Mouse (Mus musculus) CD4-positive, CD25-positive, alpha-beta regulatory T cell, adult 2 months (primary cell): ENCODE measurements at regions not wholly inside any gene's neighbourhood (a gene's known extent, or its start where the extent isn't known, plus 50 kb on each side); places are given as distances from the start of the nearest gene placed in this dataset.

Experiments
- DNase-seq: peaks from one replicate; pipeline ENCODE4 v3.0.0-alpha.2; 2012; ENCODE audit warnings: low read depth, low spot score

DNA sequence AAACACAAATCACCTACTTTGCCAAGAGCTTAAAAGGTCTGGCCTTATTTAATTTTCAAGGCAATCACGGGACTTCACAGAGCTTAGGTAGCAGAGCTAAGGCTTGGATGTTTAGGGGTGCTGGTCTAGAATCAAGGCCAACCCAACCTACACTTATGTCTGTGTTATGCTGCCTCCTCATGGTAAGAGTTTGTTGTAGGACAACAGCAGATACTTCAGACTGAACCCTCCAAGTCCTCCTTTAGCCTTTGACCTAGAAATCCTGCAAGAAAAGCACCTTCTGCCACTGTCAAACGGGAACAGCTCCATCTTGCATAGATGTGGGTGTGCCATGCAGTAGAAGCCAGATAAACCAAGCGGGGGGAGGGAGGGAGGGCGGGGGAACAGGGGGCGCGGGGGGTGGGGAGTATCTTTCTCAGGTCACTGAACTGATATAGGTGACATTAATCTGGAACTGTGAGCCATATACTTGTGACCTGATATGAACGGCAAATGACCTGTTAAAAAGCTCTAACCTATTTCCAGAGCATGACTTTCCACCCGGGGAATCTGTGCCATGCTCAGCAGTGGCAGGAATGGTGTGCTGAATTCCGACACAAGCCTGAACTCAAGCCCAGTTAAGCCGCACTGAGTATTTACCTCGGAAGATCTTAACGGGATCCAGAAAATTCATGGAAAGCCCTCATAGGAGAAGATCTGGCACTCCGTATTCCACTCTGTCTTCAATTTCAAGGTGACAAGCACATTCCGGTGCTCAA lies 838.3 kb downstream of the Gsdmc2 start:
- peak; percentile 57 for DNase-seq

DNA sequence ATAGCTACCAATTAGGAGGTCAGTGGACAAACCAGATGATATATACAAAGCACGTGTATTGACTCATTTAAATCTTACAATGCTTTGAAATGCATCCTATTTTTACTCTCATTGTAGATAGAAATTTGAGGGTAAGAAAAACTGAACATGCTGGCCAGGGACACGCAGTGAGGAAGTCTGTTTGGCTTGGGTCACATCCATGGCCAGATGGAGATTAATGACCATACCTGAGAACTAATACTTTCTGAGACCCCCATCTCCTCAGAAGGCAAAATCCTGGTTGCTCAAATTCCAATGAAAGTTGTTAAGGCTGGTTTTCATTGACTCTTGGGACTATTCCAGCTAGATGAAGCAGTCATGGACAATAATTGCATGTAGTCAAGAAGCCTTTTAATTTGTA lies 850.3 kb downstream of the Gsdmc2 start:
- no peak for DNase-seq

DNA sequence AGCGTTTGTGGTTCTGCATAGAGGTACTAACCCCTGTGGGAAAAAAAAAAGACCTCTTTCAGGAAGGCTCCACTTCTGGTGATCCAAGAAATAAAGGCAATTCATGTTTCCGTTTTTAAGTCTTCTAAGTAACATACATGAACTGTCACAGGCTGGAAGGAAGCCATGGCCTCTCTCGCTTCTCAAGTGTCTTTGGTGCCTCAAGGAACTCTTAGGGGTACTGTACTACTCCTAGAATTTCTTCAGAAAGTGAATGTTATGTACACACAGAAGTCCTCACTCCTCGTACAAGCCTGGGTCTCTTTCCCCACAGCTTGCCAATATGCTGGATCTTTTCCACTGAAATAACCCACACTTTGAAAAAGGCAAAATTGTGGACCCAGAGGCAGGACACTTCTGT lies 858.1 kb downstream of the Gsdmc2 start:
- DNase-seq: no peak

DNA sequence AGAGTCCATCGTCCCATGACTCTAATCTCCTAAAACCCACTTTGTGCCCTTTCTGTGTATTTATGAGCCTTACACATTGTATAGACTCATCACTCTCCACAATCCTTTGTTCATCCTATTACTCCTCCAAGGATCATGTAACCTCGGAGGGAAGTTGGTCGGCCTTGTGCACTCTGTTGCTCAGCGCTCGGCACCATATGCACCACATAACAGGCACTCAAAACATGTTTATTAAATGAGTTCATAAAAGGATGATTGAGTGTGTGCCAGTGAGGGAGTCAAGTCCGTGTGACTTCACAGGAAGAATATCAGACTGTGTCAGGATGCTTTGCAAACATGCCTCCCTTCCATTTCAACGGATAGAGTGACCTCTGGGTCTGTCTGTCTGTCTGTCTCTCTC lies 858.8 kb downstream of the Gsdmc2 start:
- no peak for DNase-seq

DNA sequence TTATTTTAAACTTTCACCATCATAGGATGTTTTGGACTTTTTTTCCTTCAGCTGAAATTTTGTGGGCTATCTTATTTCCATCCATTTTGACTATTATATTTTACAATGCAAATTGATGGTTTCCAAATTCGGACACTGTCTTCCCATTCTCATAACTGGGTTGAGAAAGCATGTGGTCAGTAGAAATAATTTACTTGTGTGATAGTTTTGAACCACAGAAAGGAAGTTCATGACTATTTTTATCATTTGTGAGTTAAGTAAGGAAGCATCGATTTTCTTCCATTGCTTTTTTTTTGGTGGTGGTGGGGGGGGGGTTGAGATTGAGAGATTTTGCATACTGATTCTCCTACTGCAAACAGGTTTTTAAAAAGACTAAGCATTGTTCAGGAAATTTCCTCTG lies 874.4 kb downstream of the Gsdmc2 start:
- DNase-seq: no peak

DNA sequence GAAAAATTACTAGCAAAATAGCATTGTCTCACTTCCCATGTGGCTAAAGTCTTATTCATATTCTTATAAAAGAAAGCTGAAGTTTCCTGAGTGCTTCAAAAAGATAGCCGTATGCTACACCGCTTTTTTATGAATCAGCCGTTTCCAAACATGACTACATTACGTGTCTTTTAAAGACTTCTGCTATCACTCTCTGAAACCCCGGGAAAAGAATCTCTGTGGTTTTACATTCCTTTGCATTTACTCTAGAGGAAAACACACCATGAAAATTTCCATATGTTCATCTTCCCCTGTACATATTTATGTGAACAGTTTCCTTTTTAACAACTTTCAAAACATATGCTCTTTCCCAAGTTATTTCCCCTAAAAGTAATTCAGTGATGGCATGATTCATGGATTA lies 882.3 kb downstream of the Gsdmc2 start:
- DNase-seq: no peak

DNA sequence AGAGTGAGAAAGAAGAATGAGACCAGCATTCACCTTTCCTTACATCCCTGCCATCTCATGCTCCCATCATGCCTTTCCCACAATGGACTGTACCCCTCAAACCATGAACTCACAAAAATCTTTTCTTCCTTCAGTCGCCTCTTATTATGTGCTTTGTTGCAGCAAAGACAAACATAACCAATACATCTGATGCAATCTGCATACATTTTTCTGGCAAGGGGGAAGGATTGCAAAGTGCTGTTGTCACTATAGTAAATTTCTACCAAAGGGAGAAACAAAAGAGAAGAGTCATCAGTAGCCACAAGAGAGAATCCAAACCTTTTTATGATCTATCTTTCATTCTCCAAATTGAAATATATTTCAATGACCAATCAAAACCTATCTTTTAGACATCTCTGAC lies 884.4 kb downstream of the Gsdmc2 start:
- DNase-seq: no peak

DNA sequence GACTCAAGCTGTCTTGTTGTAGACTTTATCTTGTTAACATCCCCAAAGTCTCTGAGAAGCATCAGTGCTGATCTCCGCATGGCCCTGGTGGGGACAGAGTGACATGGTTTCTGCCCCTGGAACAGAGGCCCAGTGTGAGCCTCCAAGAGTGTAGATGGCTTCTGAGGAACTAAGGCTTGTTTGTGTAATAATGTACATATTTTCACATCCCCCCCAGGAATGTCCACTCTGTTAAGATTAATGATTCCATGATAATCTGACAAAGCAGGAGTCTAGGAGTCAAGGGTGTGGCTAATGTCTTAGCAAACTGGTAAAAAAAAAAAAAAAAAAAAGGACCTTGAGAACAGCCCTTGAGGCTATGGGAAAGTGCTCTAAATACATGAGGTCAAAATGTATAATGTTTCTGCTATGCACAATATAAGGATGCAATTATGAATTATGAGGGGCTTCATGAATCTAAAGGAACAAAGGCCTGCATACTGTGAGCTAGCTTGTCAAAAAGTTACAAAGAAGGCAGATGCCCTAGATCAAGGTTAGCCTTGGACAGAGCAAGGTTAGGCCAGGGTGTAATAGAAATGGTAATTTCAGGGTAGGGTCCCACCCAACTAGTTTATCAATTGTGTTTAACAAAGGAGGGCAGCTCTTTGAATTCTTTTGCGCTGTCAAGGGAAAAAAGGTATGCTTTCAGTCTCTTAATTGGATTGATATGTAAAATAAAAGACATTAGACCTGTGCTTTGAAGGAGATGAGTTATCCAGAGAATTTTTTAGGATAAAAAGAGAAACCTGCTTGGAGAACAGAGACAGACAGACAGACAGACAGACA lies 886.3 kb downstream of the Gsdmc2 start:
- no peak for DNase-seq

DNA sequence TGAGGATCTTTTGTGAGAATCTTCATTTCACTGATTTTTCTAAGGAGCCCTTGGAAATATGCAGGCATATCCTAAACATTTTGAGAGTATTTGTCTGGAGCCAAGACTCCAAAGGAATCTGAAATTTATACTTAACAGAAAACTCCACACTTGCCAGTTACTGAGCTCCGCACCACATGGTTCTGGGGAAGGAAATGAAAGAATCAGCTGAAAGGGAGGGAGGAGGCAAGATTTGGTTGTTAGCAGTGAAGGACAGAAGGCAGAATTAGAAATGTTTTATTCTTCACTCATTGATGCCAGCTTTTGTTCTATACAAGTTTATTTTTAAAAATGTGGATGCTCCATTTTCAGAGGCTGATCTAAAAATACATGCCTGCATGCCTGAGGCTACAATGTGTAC lies 890.1 kb downstream of the Gsdmc2 start:
- no peak for DNase-seq

DNA sequence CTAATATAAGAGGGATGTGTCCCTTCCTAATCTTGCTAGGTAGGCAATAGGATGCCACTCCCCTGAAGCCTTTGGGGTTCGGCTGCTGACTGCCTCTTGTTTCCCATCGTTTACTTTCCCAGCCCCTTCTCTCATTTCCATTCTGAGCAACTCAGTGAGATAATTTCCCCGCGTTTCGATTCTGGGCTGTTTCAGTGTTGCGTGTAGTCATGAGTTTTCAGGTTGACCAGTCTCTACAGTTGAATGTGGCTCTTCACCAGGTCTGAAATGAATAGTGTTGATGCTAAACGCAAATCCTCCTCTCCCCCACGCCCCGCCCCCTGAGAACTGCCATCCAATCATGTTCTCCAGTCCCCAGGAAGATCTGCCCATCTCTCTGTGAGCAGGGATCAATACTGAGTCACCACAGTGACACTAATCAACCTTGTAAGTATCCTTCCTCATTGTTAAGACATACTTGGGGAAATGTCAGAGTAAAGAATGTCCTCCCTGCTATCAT lies 890.6 kb downstream of the Gsdmc2 start:
- DNase-seq: no peak

DNA sequence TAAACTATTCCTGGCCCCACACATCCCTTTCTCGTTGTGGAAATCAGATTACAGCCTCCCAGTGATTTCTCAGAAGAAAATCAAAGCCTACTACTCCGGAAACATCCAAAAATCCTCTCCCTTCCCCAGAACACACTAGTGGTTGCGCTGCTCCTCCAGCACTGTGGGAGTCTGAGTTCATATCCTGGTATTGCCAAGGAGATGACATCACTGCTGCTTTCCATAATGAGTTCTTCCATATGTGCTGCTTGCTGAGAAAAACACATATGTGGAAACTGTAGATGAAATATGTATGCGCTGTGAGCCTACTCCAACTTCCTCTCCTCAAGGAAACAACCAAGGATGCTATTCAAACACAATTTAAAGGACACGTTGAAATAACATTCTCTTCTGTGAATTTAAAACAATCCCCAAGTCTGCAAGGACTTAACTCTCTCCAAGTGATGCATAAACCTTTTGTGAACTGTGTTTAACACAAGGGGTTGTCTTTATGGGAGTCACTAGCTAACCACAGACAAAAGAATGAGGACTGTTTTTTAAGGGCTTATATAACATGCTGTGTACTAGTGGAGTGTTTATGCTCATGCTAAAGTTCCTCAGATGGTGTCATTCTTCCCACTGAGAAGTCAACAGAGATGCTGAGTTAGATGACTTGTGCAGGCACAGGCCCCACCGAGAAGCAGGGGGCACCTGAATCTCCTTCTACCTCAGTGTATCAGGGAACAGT lies 891.6 kb downstream of the Gsdmc2 start:
- no peak for DNase-seq

DNA sequence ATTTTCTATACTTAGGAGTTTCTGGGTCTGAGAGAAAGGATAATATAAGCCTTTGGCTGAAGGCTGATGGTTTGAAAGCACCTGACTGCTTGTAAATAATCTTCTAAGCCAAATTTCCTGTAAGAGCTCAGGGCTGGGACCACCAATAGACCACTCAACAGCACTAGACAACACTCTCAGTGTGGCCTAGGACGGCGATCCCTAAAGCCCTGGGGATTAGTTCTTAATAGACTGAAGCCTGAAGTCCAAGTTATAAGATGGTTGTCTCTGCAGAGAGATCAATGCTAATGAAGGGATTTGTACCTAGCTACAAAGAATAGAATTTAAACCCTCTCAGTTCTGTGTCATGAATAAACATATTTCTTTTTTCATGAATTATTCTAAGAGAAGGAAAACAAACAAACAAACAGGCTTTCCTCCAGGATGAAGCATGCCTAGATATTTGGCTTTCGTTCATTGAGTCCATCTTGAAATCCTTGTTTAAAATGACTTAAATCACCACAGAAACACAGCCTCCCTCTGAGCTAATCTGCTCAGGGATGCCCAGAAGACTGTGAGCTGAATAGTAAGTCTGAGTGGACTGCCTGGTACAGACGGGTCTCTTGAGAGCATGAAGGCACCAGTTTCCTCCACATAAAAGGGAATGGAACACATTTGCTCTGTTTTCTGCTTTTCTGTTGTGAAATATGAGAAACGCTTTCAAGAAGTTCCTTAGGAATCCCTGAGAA lies 892.3 kb downstream of the Gsdmc2 start:
- no peak for DNase-seq

DNA sequence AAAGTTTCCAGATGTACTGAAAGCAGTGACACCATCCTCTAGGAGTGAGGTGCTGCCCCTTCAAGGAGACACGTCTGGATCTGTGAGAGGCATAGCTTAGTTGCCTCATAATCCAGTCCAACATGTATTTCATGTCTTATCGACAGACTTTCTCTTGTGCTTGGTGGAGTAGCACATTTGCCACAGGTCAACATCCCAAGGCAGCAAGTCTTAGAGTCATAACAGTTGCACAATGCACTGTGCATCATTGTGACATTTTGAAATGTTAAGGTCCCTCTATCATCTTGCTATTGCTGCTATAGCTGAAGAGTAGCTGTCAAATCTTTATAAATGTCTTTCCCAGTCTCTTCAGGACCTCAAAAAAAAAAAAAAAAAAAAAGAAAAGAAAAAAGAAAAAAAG lies 905.6 kb downstream of the Gsdmc2 start:
- DNase-seq: no peak

DNA sequence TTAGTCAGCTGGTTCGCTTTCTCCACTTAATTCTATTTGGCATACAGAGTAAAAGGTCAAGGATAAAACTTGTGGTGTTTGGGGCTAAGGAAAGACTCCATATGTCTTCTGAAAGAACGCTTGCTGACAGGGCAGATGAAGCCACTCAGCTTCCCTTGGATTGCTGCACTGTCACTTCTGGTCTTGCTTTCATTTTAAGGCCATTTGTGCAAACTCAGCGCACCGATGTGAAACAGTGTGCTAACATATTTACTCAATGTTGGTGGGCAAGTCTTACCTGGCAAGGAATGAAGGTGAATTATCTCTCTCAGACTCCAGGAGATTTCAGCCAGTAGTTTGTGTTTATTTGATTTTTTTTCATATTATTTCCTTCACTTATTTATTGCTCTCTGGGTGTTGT lies 907.2 kb downstream of the Gsdmc2 start:
- no peak for DNase-seq

DNA sequence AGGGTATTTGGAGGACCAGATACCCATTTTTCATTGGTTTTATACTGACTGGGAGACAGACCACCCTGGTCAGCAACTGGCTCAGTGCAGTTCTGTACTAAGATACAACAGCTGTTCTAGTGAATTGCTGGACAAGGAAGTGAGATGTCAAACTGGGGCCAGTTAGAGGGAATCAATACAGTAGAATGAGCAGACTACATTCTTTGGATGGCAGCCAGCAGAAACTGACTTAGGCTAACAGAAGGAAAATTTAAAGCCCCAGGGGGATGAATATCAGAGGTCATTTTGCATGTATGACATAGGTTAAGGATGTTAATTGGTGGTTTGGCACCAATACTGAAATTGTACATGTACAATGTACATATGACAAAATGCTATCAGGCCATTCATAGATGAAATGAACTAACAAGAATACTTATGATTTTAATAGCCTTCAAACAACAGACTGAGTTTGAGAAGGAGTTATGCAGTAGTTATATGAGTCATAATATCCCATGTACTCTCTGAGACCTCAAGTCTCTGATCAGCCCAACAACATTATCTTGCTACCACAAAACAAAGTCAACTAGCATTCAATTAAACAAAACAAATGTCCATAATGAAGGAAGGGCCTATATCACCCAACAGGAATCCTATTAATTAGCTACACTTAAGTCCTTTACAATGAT lies 910.3 kb downstream of the Gsdmc2 start:
- DNase-seq: no peak

DNA sequence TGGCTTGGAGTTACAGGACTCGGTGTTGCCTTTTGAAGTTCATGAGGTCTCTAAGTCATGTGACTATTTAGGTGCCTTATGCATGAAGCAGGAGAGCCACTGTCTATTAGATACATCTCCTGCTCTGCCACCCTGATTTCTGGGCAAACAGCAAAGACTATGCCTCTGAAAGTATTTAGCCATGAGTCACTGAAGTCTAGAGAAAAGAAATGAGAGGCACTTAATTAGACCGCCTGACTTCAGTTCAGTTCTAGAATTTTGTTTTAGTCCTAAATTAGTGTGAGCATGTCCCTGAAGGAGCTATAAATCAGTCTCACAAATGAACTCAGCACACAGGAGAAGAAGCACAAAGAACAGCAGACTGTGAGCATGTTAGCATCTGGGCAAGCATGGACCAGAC lies 924.5 kb downstream of the Gsdmc2 start:
- no peak for DNase-seq

DNA sequence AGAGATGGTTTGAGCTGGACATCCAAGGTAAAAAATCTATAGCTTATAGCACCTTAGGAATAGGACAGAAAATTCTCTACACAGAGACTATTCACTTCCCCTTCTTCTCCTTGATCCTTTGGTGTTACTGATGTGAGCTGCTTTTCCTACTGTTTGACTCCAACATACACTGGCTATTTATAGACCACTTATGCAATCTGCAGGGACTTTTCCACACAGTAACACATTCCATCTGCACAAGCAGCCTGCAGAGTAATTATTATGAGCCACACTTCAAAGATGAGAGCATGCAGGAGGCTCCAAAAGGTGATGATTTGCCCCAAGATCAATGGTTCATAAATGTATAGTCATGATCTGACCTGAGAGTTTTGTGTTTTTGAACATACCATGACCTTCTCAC lies 925.7 kb downstream of the Gsdmc2 start:
- no peak for DNase-seq

DNA sequence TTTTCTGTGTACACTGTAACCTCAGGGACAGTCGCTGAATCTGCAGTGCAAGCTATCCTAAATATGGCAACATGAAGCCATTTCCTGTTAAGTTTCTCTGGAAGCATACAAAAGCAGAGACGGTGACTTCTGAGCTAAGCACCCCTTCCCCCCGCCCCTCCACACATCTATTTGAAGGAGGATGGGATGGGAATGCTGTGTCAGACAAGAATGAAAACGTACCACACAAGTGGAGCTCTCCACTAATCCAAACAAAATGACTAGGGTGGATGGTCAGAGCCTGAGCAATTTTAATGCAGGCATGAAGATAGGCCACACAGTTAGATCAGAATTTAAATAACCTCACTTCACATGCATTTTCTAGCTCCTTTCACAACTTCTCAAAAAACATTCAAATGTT lies 936.6 kb downstream of the Gsdmc2 start:
- no peak for DNase-seq

DNA sequence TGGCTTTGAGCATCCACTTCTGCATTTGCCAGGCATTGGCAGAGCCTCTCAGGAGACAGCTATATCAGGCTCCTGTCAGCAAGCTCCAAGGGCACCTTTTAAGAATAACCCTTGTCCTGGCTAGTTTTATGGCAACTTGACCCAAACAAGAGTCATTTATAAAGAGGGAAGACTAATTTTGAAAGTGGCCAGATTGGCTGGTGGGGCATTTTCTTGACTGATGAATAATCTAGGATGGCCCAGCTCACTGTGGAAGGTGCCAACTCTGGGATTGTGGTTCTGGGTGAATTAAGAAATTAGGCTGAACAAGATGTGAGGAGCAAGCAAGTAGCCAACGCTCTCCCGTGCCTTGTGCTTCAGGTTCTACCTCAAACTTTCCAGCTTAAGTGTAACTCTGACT lies 937.8 kb downstream of the Gsdmc2 start:
- DNase-seq: no peak

DNA sequence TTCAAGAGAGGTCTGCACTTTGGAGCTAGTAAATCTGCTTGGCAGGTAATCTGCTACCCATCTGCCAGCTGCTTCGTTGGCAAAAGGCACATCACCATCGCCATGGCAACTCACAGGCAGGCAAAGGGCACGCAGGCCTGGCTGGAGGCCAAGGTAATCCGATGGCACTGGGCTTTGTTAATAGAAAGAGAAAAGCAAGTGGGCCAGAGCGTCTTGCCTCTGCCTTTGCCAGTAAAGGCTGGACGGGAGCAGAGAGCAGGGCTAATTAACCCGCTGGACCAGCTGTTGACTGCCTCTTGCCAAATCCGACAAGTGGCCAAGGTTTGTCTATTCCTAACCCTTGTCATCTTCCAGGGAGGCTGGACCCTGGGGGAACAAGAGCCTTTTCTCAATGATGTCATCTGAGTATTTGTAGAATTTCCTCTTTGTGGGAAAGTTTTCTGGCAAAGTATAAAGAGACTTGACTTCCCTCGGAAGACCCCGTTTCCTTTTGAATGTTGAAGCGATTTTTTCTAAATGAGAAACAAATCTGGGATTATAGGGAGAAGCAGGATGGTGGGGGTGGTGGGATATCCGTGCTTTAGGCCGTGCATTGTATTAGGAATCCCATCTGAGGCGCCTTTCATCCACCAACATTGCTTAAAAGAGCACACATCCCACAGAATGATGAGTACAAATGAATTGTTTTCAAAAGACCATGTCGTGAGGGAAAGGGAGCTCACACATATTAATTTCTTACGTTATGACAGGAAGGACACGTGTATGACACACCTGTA lies 941.7 kb downstream of the Gsdmc2 start:
- DNase-seq: peak; percentile 22
